Mouse (Mus musculus) brain, adult 2 months (tissue): ENCODE results near the gene Slc12a7.
A peak's percentile ranks its signal among the peaks of the same experiment; 100 is the strongest.

ENCODE experiments used
- DNase-seq: peaks from one replicate; pipeline ENCODE4 v3.0.0; 2011; ENCODE audit warnings: low read depth, low spot score

Gene Slc12a7

GRCm38 (mm10) chr13:73814181-73814580 is 81.3 kb downstream of the Slc12a7 start:
- peak; percentile 59 for DNase-seq

- no peak for DNase-seq
Observed at GRCm38 (mm10) chr13:73816338-73816737, 83.4 kb downstream of the Slc12a7 start.

GRCm38 (mm10) chr13:73818921-73819320 is 86.0 kb downstream of the Slc12a7 start:
- no peak for DNase-seq

GRCm38 (mm10) chr13:73821251-73821650 is 88.4 kb downstream of the Slc12a7 start:
- DNase-seq, result no peak

GRCm38 (mm10) chr13:73822187-73822800 is 89.4 kb downstream of the Slc12a7 start:
- peak; percentile 65 for DNase-seq

- DNase-seq, result no peak
Observed at GRCm38 (mm10) chr13:73823711-73824110, 90.8 kb downstream of the Slc12a7 start.

GRCm38 (mm10) chr13:73827243-73827642 is 94.3 kb downstream of the Slc12a7 start:
- no peak for DNase-seq

- DNase-seq, result peak; percentile 61
Observed at GRCm38 (mm10) chr13:73831486-73831885, 98.6 kb downstream of the Slc12a7 start.

GRCm38 (mm10) chr13:73833809-73834208 is 100.9 kb downstream of the Slc12a7 start:
- DNase-seq, result no peak

- DNase-seq, result no peak
Observed at GRCm38 (mm10) chr13:73835791-73836190, 102.9 kb downstream of the Slc12a7 start.

GRCm38 (mm10) chr13:73836491-73836890 is 103.6 kb downstream of the Slc12a7 start:
- DNase-seq, result no peak

GRCm38 (mm10) chr13:73837708-73838107 is 104.8 kb downstream of the Slc12a7 start:
- no peak for DNase-seq

GRCm38 (mm10) chr13:73839137-73839548 is 106.2 kb downstream of the Slc12a7 start:
- DNase-seq, result peak; percentile 41

- DNase-seq, result no peak
Observed at GRCm38 (mm10) chr13:73839740-73840139, 106.8 kb downstream of the Slc12a7 start.

GRCm38 (mm10) chr13:73842696-73843095 is 109.8 kb downstream of the Slc12a7 start:
- no peak for DNase-seq

- DNase-seq, result no peak
Observed at GRCm38 (mm10) chr13:73846589-73847464, 113.9 kb downstream of the Slc12a7 start.

GRCm38 (mm10) chr13:73847465-73847836 is 114.6 kb downstream of the Slc12a7 start, which contains the start of gene Nkd2:
Gene Nkd2, minus strand, starts transcription at chr13:73847631.
- DNase-seq, result peak; percentile 54
